Mouse (Mus musculus) lung, postnatal 0 days (tissue): ENCODE data around the gene Shank1.

ENCODE experiments used
- CTCF ChIP-seq: IDR thresholded peaks from 2 replicates; pipeline ENCODE4 v1.5.1; 2016; ENCODE audit warnings: antibody characterized with exemption, mild to moderate bottlenecking
- EP300 ChIP-seq: IDR thresholded peaks from 2 replicates; pipeline ENCODE4 v1.6.1; 2016; ENCODE audit warnings: antibody characterized with exemption, mild to moderate bottlenecking, control low read depth

GRCm38 (mm10) chr7:44384716-44385059 is 74.6 kb downstream of the Shank1 start:
- TF ChIP-seq EP300 (no peak), CTCF (no peak)
